8 mouse cellular contexts compared by ENCODE assay signal in the genomic region with DNA sequence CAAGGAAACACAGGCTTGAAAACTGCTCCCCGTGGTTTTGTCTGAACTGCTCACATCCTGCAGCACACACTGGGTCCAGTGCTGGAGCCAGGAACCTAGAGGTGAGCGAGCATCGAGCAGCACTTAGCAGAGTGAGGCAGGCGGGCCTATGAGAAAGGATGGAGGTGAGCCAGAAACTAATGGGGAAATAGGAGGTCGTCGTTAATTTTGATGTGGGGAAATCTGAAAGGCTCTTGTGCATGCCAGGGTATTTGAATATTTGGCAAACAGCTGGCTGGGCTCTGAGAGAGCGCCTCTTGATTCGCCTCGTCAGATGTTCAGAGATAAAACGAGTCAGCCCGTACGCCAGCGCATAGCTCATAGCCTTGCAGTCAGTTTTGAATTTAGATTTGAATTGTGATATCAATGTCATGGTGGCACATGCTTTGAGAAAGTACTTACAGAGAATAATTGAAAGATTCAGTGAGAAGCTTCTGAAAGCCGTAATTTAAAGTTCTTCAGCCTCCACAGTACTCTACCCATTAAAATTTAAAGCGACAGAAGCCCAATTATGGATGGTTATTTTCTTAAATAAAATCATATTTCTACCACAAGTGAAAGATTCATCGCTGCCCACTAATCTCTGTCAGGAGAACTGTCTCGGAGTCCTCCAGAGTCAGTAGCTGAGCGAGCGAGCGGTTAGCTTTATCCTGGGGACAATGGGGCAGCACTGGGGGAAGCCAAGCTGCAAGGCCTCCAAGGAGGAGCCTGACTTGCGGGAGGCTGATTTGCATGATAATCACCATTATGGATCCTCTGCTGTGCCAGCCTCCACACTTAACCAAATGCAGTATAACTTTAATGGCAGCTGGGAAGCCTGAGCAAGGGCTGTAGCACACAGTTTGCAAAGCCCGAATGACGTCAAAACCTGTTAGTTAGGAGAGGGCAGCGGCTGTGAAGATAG.
DNase-seq lines count a peak whose midpoint lies in the region; ATAC-seq and TF ChIP-seq lines count a peak whose summit lies in the region.

No protein-coding gene starts in this region.

- TF ChIP-seq POLR2A in heart, adult 2 months (IDR thresholded peaks at IDR 0.05; ENCODE audit: insufficient read depth, low read depth, low read length) = no peak

- no peaks in the 10 kb centered on the region for H3K79me2 ChIP-seq in heart, adult 2 months (replicated peaks; ENCODE audit: control insufficient read depth, insufficient read depth, low read length)

- H3K9ac ChIP-seq in heart, adult 2 months (ENCODE audit: low read depth, low read length) = no peak overlapping the region
- H3K9ac ChIP-seq in liver, embryonic 16.5 days (ENCODE audit: low read depth, low read length) = no peak overlapping the region

- H3K4me3 ChIP-seq in heart, adult 2 months = peak overlapping the region; percentile 30; the same call in 1 of the 2 replicates
- H3K4me3 ChIP-seq in liver, embryonic 16.5 days (ENCODE audit: low read depth, low read length) = no peak overlapping the region

- H3K4me1 ChIP-seq in heart, adult 2 months (ENCODE audit: control insufficient read depth, insufficient read depth, low read length) = no peaks in the 10 kb centered on the region; the same call in 1 of the 2 replicates
- no peaks in the 10 kb centered on the region for H3K4me1 ChIP-seq in liver, embryonic 16.5 days (ENCODE audit: control insufficient read depth, low read depth, low read length)

- H3K27ac ChIP-seq in heart, adult 2 months = no peak overlapping the region; the same call in 1 of the 2 replicates
- no peak overlapping the region for H3K27ac ChIP-seq in liver, embryonic 16.5 days (ENCODE audit: low read length)

- no peaks in the 10 kb centered on the region for H3K9me3 ChIP-seq in liver, embryonic 16.5 days (replicated peaks; ENCODE audit: control insufficient read depth, low read length)

- 0 out of 2 replicates have a peak overlapping the region, but pooled peaks have one; percentile 17 for H3K4me2 ChIP-seq in liver, embryonic 16.5 days (ENCODE audit: low read depth, low read length)

- no peak for TF ChIP-seq CTCF in heart, adult 2 months (IDR thresholded peaks at IDR 0.05)

- intact Hi-C loops in heart, adult 2 months (cut with DNase I) = no loop called here
- intact Hi-C loops in heart, postnatal 25 days (cut with DNase I) = no loop called here

- WGBS in heart, adult 2 months = 23% methylated on average over 24 of the region's 24 CpGs
- WGBS in liver, embryonic 16.5 days (ENCODE audit: insufficient replicate concordance) = 11% methylated on average over 24 of the region's 24 CpGs

- no peaks in the 10 kb centered on the region for H3K36me3 ChIP-seq in heart, adult 2 months (ENCODE audit: control insufficient read depth, insufficient read depth, low read length)
- H3K36me3 ChIP-seq in liver, embryonic 16.5 days (ENCODE audit: control insufficient read depth, insufficient read depth) = no peaks in the 10 kb centered on the region

- TF ChIP-seq EP300 in heart, adult 2 months (IDR thresholded peaks at IDR 0.05; ENCODE audit: insufficient read depth, low read depth, low read length) = no peak

- DNase-seq in heart, adult 2 months = peak; percentile 3 to 18
- no peak for DNase-seq in heart, postnatal 25 days (ENCODE audit: low spot score)
- peak; percentile 17 to 26 for DNase-seq in cerebellum, adult 18-20 months
- peak; percentile 2 to 26 for DNase-seq in kidney, postnatal 25 days
- DNase-seq in retina, postnatal 1 day = peak; percentile 84
- no peak for DNase-seq in thymus, postnatal 36 days

- ATAC-seq in frontal cortex, adult (ENCODE audit: low TSS enrichment) = peak; percentile 82
- no peak for ATAC-seq in liver, embryonic 16.5 days (ENCODE audit: low read depth)

- H3K27me3 ChIP-seq in heart, adult 2 months (ENCODE audit: control insufficient read depth, insufficient read depth, low read length) = no peaks in the 10 kb centered on the region
- no peaks in the 10 kb centered on the region for H3K27me3 ChIP-seq in liver, embryonic 16.5 days (ENCODE audit: control insufficient read depth, insufficient read depth, low read depth, low read length)

Comparison
In these comparisons a context has a peak if more than half of its experiments do, and no peak if none do; other contexts are left out.
1. DNase-seq: peak in heart, adult 2 months (2 of 2), cerebellum, adult 18-20 months (2 of 2), kidney, postnatal 25 days (2 of 2) and retina, postnatal 1 day (single experiment); none in heart, postnatal 25 days (single experiment) and thymus, postnatal 36 days (0 of 2).